Mouse (Mus musculus): ENCODE measurements around the gene Plcxd1.
"Not testable (repeated sequence)": the region's sequence is repeated elsewhere in the genome, so short reads cannot be mapped to it uniquely, and the experiment has no call there.

Gene Plcxd1

GRCm38 (mm10) chr5:110099656-110100580, at the start of gene Plcxd1:
Gene Plcxd1, plus strand, starts transcription at chr5:110099969.
- DNase-seq = no peak

GRCm38 (mm10) chr5:110057637-110058408, 41.9 kb upstream of the Plcxd1 start:
- peak; percentile 80 to 86 for DNase-seq

GRCm38 (mm10) chr5:110072413-110072812, 27.4 kb upstream of the Plcxd1 start, which contains the start of gene Gm17655:
Gene Gm17655, minus strand, starts transcription at chr5:110072513.
- DNase-seq = not testable (repeated sequence)

- DNase-seq = no peak
Measured at GRCm38 (mm10) chr5:110082961-110083360, 16.8 kb upstream of the Plcxd1 start.

GRCm38 (mm10) chr5:110086161-110086866, 13.5 kb upstream of the Plcxd1 start:
- no peak for DNase-seq

GRCm38 (mm10) chr5:110091546-110091945, 8.2 kb upstream of the Plcxd1 start:
- DNase-seq = no peak

GRCm38 (mm10) chr5:110094030-110094846, 5.5 kb upstream of the Plcxd1 start, which contains the start of gene Gm35315:
Gene Gm35315, minus strand, starts transcription at chr5:110094420.
- DNase-seq = peak; percentile 79 to 84

- no peak for DNase-seq
Measured at GRCm38 (mm10) chr5:110094847-110095213, 4.9 kb upstream of the Plcxd1 start.

GRCm38 (mm10) chr5:110098991-110099477, 735 bp upstream of the Plcxd1 start:
- peak in 1 of 2 experiments; percentile 8 for DNase-seq

GRCm38 (mm10) chr5:110100921-110101631, 1.3 kb downstream of the Plcxd1 start:
- peak; percentile 15 to 19 for DNase-seq

GRCm38 (mm10) chr5:110101716-110102347, 2.1 kb downstream of the Plcxd1 start:
- peak; percentile 49 to 60 for DNase-seq

- DNase-seq = no peak
Measured at GRCm38 (mm10) chr5:110102429-110102828, 2.7 kb downstream of the Plcxd1 start.

GRCm38 (mm10) chr5:110102853-110103625, 3.3 kb downstream of the Plcxd1 start:
- no peak for DNase-seq

- DNase-seq = no peak
Measured at GRCm38 (mm10) chr5:110103901-110104615, 4.3 kb downstream of the Plcxd1 start.

GRCm38 (mm10) chr5:110104616-110105380, 5.0 kb downstream of the Plcxd1 start:
- peak in 1 of 2 experiments; percentile 15 for DNase-seq

GRCm38 (mm10) chr5:110106140-110106871, 6.5 kb downstream of the Plcxd1 start:
- DNase-seq = peak in 1 of 2 experiments; percentile 6

GRCm38 (mm10) chr5:110106901-110107564, 7.3 kb downstream of the Plcxd1 start:
- peak; percentile 36 to 43 for DNase-seq

Data from cerebellum, postnatal 36 days (tissue).